Mouse (Mus musculus) midbrain, embryonic 13.5 days (tissue): ENCODE measurements around the gene Foxk1. TPM values are rescaled to one million over a fixed set of nuclear protein-coding genes. Genes with fewer than 3 reads are reported as not detected.
A peak's percentile ranks its signal among the peaks of the same experiment; 100 is the strongest.

Experiments
- ATAC-seq: fragments of 200-750 bp; cut with Nextera tagmentation; 2 replicates; pipeline ENCODE4 v1.8.0; 2017; ENCODE audit warnings: mild to moderate bottlenecking, moderate TSS enrichment, moderate library complexity
- H3K27ac ChIP-seq: fragments of 300-500 bp; sonication (generic); 2 replicates; pipeline ENCODE4 v1.5.1; 2015; ENCODE audit warnings: inconsistent platforms, mild to moderate bottlenecking, moderate library complexity
- H3K27me3 ChIP-seq: fragments of 300-500 bp; sonication (generic); 2 replicates; pipeline ENCODE4 v1.6.1; 2015; ENCODE audit warnings: mild to moderate bottlenecking, inconsistent platforms
- H3K36me3 ChIP-seq: fragments of 300-500 bp; sonication (generic); 2 replicates; pipeline ENCODE4 v1.6.1; 2015; ENCODE audit warnings: mild to moderate bottlenecking, inconsistent platforms
- H3K4me1 ChIP-seq: fragments of 300-500 bp; sonication (generic); replicated peaks from 2 replicates; pipeline ENCODE4 v1.6.1; 2015; ENCODE audit warnings: inconsistent platforms
- H3K4me2 ChIP-seq: fragments of 300-500 bp; sonication (generic); replicated peaks from 2 replicates; pipeline ENCODE4 v1.6.1; 2015; ENCODE audit warnings: moderate library complexity, mild to moderate bottlenecking, inconsistent platforms
- H3K4me3 ChIP-seq: fragments of 300-500 bp; sonication (generic); replicated peaks from 2 replicates; pipeline ENCODE4 v1.5.1; 2015; ENCODE audit warnings: mild to moderate bottlenecking, inconsistent platforms
- H3K9ac ChIP-seq: fragments of 300-500 bp; sonication (generic); replicated peaks from 2 replicates; pipeline ENCODE4 v1.6.1; 2015; ENCODE audit warnings: mild to moderate bottlenecking, inconsistent platforms
- H3K9me3 ChIP-seq: fragments of 300-500 bp; sonication (generic); 2 replicates; pipeline ENCODE4 v1.6.1; 2016; ENCODE audit warnings: mild to moderate bottlenecking, inconsistent platforms
- WGBS: fragments of 180-500 bp; shearing (Covaris S2); methylation state at CpG from one replicate; pipeline ENCODE4 v1.1.7; 2015; 5-methylcytosine and 5-hydroxymethylcytosine counted together
- polyA plus RNA-seq: library from polyadenylated mRNA; unstranded; fragments of >200 nt; fragmentation: Nextera tagmentation; extraction: Ambion mirVana; gene quantifications from 2 replicates; pipeline ENCODE4 v1.2.1, GENCODE M21; 2015

The Foxk1 gene
- polyA plus RNA-seq, 1 experiment from 2014 or later = 5.1 TPM

DNA sequence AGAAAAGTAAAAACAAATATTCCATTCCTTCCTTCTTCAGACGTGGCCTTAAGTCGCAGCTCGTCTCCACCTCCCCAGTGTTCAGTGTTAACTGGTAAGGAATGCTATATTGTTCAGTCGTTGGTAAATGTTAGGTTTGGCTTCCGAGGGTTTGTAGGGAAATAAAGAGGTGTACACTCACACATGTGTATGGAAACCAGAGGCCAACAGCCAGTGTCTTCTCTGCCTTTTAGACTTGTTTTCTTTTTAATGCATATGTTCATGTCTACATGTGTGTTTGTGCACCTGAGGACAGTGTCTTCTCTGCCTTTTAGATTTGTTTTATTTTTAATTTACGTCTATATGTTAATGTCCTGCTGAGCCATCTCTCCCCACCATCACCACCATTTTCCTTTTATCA, 29.1 kb upstream of the Foxk1 start:
- Histone ChIP-seq H3K4me2 (no peak overlapping the region), H3K9ac (no peak overlapping the region), H3K4me1 (peaks cover 38% of the 10 kb centered on the region), H3K9me3 (no peaks in the 10 kb centered on the region), H3K4me3 (no peak overlapping the region), H3K36me3 (no peaks in the 10 kb centered on the region), H3K27ac (peak overlapping the region; percentile 92), H3K27me3 (no peaks in the 10 kb centered on the region)
- 8% methylated on average over 6 of the region's 6 CpGs for WGBS
- ATAC-seq = no peak

DNA sequence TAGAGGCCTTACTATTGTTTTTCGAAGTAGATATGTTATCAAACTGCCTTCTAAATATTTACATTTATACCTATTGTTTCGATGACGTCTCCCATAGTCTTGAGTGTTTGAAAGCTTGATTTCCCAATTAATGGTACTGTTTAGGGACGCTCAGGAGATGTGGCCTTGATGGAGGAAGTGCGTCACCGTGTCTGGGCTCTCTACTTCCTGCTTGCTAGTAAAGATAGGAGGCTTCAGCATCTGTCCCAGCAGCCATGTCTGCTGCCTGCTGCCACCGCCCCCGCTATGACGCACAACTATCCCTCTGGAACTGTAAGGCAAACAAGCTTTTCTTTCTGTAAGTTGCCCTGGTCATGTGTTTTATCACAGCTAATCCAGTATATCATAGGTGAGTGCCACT, 27.0 kb upstream of the Foxk1 start:
- WGBS = 97% methylated on average over 9 of the region's 9 CpGs
- Histone ChIP-seq H3K4me1 (peaks cover 26% of the 10 kb centered on the region), H3K9ac (no peak overlapping the region), H3K27ac (no peak overlapping the region), H3K4me3 (no peak overlapping the region), H3K27me3 (no peaks in the 10 kb centered on the region), H3K4me2 (no peak overlapping the region), H3K9me3 (no peaks in the 10 kb centered on the region), H3K36me3 (no peaks in the 10 kb centered on the region)
- no peak for ATAC-seq

DNA sequence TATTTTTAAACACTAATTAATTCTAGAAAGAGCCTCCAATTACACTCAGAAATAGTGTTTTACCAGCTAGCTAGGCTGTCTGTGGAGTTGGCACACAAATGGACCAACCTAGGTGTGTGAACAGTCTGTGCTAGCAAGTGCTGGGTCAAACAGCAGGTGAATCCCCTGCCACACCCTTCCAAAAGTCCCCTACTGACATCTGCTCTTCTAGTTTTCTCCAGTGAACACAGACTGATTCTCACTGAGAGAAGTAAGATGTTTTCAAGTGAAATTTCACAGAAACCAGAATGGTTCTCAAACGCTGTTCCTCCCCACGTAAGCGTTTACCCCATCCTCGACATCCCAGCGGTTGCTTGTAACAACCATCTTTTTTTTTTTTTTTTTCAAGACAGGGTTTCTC, 25.7 kb upstream of the Foxk1 start:
- Histone ChIP-seq H3K4me2 (no peak overlapping the region), H3K36me3 (no peaks in the 10 kb centered on the region), H3K4me1 (peaks cover 26% of the 10 kb centered on the region), H3K9me3 (no peaks in the 10 kb centered on the region), H3K27ac (no peak overlapping the region), H3K27me3 (no peaks in the 10 kb centered on the region), H3K4me3 (no peak overlapping the region), H3K9ac (no peak overlapping the region)
- 98% methylated on average over 5 of the region's 5 CpGs for WGBS
- no peak for ATAC-seq

DNA sequence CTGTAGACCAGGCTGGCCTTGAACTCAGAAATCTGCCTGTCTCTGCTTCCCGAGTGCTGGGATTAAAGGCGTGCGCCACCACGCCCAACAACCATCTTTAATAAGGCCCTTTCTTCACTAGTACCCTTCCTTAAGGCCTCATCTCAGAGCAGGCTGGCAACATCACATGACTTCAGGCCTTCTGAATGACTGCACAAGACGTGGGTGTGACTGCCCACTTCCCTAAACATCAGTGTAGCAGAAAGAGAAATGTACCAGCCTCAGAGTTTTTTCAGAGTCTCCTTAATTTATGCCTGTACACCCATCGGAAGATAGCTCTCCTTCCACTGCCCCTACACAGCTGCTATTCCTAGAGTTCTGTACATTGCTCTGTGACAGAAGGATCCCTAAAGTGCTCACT, 25.2 kb upstream of the Foxk1 start:
- no peak for ATAC-seq
- Histone ChIP-seq H3K4me2 (no peak overlapping the region), H3K4me3 (no peak overlapping the region), H3K4me1 (peaks cover 21% of the 10 kb centered on the region), H3K9ac (no peak overlapping the region), H3K9me3 (no peaks in the 10 kb centered on the region), H3K36me3 (no peaks in the 10 kb centered on the region), H3K27me3 (no peaks in the 10 kb centered on the region), H3K27ac (no peak overlapping the region)
- WGBS = 84% methylated on average over 6 of the region's 6 CpGs

DNA sequence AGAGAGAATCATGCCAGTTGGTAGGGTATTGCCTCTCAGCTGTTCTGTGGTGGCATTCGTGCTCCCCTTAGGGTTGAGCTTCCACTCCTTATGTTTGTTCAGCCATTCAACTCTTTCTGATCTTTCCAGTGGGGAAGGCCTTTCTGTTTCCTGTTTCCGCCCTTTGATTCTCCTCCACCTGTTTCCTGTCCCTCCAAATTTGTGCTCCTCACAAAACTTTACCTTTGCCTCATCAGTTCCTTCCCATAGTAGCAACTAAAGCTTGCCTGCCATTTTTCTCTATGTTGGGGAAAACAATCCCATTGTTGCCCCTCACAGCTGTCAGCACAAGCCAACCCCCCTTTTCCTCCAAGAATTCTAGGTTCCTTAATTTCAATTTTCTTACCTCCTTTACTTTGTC, 23.2 kb upstream of the Foxk1 start:
- WGBS = 83% methylated on average over 2 of the region's 2 CpGs
- no peak for ATAC-seq

DNA sequence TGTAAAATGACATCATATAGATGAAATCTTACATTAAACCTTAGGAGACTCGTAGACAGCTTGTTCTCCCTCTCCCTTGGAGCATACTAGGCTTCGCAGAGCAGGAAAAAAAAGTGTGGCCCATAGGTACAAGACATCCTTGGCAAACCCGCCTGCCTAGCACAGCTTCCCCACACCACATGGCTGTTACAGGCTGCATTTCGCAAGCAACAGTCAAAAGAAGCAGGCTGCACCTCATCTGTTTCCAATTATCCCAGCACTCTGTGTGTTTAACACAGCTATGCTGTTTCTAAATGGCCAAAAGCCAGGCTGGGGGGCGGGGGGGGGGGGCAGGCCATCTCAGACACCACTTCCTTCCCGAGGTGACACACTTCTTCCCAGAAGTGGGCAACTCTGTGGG, 20.8 kb upstream of the Foxk1 start:
- Histone ChIP-seq H3K27me3 (no peaks in the 10 kb centered on the region), H3K36me3 (no peaks in the 10 kb centered on the region), H3K4me2 (no peak overlapping the region), H3K9me3 (no peaks in the 10 kb centered on the region), H3K27ac (no peak overlapping the region), H3K4me3 (no peak overlapping the region), H3K4me1 (peaks cover 13% of the 10 kb centered on the region), H3K9ac (no peak overlapping the region)
- WGBS = 73% methylated on average over 6 of the region's 6 CpGs
- no peak for ATAC-seq

More for the DNA sequence above, 23.2 kb upstream of the Foxk1 start:
- H3K4me3 ChIP-seq = no peak overlapping the region
- no peaks in the 10 kb centered on the region for H3K27me3 ChIP-seq
- no peaks in the 10 kb centered on the region for H3K36me3 ChIP-seq
- no peak overlapping the region for H3K9ac ChIP-seq
- 0 out of 2 replicates have a peak, but pooled peaks cover 2% of the 10 kb centered on the region for H3K4me1 ChIP-seq
- H3K9me3 ChIP-seq = no peaks in the 10 kb centered on the region
- H3K27ac ChIP-seq = no peak overlapping the region
- H3K4me2 ChIP-seq = no peak overlapping the region

DNA sequence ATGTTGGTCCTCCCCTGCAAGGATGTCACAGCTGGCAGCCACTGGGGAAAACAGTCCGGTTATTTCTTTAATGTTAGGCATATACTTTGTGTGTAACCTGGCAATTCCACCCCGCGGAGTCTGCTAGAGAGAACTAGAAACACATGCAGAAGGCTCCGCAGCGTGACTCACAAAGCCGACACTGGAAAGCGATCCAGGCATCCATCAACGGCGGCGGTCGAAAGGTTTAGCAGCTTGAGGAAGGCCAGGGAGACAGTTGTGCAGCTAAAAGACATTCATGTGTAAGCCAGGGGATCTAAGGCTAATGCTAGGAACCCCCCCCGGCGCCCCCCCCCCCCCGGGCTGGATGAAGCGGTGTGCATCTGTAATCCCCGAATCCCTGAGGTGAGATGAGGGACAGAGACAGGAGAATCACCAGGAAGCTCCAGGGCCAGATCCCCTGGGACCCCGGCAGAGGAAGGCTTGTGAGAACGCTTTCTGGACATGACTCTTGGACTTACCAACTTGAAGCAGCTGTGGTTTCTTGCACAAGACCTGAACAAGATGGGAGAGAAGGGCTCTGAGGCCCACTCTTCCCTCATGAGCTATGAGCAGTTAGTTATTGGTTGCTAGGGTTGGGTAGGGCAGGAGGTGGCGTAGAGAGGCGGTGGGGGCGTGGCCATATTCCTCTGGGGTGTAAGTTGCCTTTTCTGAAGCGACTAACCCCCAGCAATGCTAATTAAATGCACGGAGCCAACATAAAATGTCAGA, 16.2 kb upstream of the Foxk1 start:
- peaks cover 33% of the 10 kb centered on the region for H3K4me1 ChIP-seq
- peak overlapping the region; percentile 29; the same call in 1 of the 2 replicates for H3K4me2 ChIP-seq
- WGBS = 19% methylated on average over 23 of the region's 23 CpGs
- H3K27me3 ChIP-seq = no peaks in the 10 kb centered on the region
- peak overlapping the region; percentile 68 for H3K27ac ChIP-seq
- no peaks in the 10 kb centered on the region for H3K9me3 ChIP-seq
- no peak for ATAC-seq
- H3K9ac ChIP-seq = peak overlapping the region; percentile 48
- no peak overlapping the region for H3K4me3 ChIP-seq
- H3K36me3 ChIP-seq = no peaks in the 10 kb centered on the region

DNA sequence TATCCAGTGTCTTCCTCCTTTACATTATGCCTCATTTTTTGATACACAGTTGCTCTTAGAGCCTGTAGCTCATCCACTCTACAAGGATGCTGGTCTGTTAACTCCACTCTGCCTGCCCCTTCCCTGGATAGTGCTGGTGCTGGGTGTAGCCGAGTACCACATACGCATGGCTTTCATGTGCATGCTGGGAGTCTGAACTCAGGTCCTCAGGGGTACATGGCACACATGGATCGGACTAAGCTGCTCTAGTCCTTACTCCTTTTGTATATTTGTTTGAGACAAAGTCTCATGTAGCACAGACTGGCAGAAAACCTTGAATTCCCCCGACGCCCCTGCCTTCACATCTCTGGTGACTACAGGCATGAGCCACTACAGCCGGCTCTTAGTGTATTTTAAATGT, 15.0 kb upstream of the Foxk1 start:
- H3K9me3 ChIP-seq = no peaks in the 10 kb centered on the region
- peaks cover 34% of the 10 kb centered on the region for H3K4me1 ChIP-seq
- H3K4me3 ChIP-seq = no peak overlapping the region
- no peaks in the 10 kb centered on the region for H3K27me3 ChIP-seq
- ATAC-seq = peak; percentile 55
- H3K9ac ChIP-seq = peak overlapping the region; percentile 43; the same call in 1 of the 2 replicates
- H3K4me2 ChIP-seq = 0 out of 2 replicates have a peak overlapping the region, but pooled peaks have one; percentile 10
- H3K36me3 ChIP-seq = no peaks in the 10 kb centered on the region
- WGBS = 31% methylated on average over 6 of the region's 6 CpGs
- H3K27ac ChIP-seq = peak overlapping the region; percentile 66

DNA sequence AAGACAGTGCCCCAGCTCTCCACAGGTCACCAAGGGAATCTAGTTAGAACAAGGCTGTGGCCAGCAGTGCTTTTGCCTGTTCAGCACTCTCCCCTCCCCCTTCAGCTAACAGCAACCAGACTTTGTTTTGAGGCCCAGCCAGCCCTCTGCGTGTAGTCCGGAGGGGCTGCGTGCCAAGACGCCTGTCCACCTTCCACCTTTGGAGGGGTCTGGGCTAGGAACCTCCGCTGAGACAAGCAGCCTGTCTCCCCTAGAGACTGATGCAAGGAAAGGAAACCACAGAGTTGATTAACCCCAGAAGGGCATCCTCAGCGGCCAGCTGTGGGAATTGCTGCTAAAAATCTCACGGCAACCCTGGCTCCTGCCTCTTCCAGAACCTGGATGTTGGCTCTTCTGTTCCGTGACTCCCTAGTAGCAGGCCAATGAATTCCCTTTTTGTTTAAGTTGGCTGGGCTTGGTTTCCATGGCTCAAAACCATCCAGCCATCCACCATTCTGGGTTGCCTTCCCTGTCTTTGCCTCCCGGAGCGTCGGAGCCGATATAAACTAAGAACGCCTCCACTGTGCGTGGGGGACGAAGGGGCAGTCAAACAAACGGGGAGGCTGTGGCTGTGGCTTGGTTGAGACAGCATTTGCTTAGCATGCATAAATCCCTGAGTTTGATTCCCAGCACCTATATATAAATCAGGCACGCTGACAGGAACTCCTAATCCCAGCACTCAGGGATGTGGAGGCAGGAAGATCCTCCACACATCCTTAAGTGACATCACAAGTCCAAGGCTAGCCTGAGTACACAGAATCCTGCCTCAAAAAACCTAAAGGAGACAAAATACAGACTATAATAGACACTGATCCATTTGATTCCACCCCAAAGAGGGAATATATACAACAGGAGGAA, 14.3 kb upstream of the Foxk1 start:
- Histone ChIP-seq H3K4me1 (peaks cover 41% of the 10 kb centered on the region), H3K9me3 (no peaks in the 10 kb centered on the region), H3K27ac (peak overlapping the region; percentile 66), H3K9ac (peak overlapping the region; percentile 43), H3K27me3 (no peaks in the 10 kb centered on the region), H3K4me3 (no peak overlapping the region), H3K36me3 (no peaks in the 10 kb centered on the region), H3K4me2 (0 out of 2 replicates have a peak overlapping the region, but pooled peaks have one; percentile 10)
- 30% methylated on average over 17 of the region's 17 CpGs for WGBS
- peak; percentile 83 for ATAC-seq

DNA sequence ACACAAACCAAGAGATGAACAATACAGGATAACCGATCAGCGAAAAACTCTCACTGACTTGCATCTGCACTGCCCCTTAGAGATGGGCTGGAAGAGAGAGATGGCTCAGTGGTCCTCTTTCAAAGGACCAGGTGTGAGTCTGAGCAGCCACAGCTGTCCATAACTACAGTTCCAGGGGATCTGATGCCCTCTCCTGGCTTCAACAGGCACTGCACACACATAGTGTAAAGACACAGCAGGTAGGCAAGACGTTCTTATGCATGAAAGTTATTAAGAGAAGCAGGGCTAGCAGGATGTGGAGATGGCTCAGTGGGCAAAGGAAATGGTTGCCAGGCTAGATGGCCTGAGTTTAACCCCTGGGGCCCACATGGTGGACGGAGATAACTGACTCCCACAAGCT, 13.6 kb upstream of the Foxk1 start:
- no peak overlapping the region for H3K4me2 ChIP-seq
- no peaks in the 10 kb centered on the region for H3K36me3 ChIP-seq
- no peaks in the 10 kb centered on the region for H3K9me3 ChIP-seq
- no peak for ATAC-seq
- WGBS = 77% methylated on average over 4 of the region's 4 CpGs
- no peaks in the 10 kb centered on the region for H3K27me3 ChIP-seq
- H3K4me1 ChIP-seq = peaks cover 45% of the 10 kb centered on the region
- H3K9ac ChIP-seq = no peak overlapping the region
- H3K27ac ChIP-seq = peak overlapping the region; percentile 66
- H3K4me3 ChIP-seq = no peak overlapping the region

DNA sequence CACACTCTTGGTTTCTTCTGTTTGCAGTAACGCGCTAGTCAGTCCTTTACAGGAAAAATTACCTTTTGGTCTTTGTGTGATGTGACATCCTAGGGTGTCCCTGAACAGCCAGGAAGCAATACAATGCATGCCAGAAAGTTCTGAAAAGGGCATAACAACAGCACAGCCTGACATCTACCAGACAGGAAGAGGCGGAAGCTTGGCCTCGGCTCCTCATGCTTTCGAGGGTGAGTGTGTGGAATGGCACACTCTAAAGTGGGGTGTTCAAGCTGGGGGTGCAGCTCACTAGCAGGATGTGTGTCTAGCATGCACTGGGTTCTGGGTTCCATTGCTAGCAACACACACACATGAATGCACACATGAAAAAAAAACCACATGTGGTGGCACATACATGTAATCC, 9.6 kb upstream of the Foxk1 start:
- H3K27ac ChIP-seq = 0 out of 2 replicates have a peak overlapping the region, but pooled peaks have one; percentile 27

DNA sequence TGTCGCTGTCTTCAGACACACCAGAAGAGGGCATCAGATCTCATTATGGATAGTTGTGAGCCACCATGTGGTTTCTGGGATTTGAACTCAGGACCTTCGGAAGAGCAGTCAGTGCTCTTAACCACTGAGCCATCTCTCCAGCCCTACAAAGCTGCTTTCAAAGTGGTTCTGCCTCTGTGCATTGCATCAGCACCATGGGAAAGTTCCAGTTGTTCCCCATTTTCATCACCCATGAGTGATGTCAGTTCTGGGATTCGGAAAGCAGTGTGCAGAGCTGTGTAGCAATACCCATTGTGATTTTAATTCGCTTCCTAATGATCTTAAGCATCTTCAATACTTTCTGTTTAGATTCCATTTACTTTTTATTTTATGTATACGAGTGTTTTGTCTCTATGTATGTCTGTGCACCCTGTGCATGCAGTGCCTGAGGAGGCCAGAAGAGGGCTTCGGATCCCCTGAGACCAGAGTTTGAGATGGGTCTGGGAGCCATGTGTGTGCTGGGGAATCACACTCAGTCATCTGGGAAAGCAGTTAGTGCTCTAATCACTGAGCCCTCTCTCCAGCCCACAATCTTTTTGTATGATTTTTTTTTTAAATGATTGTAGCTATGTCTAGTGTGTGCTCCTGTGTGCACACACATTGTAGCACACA, 6.6 kb upstream of the Foxk1 start:
- Histone ChIP-seq H3K4me3 (no peak overlapping the region), H3K27me3 (no peaks in the 10 kb centered on the region), H3K27ac (no peak overlapping the region), H3K4me1 (peaks cover 23% of the 10 kb centered on the region), H3K36me3 (no peaks in the 10 kb centered on the region), H3K9me3 (no peaks in the 10 kb centered on the region), H3K4me2 (no peak overlapping the region), H3K9ac (no peak overlapping the region)
- no peak for ATAC-seq
- WGBS = 92% methylated on average over 6 of the region's 6 CpGs

More for the DNA sequence above, 9.6 kb upstream of the Foxk1 start:
- Histone ChIP-seq H3K4me3 (no peak overlapping the region), H3K27me3 (no peaks in the 10 kb centered on the region), H3K36me3 (no peaks in the 10 kb centered on the region), H3K4me2 (no peak overlapping the region), H3K9ac (no peak overlapping the region), H3K9me3 (no peaks in the 10 kb centered on the region), H3K4me1 (peaks cover 32% of the 10 kb centered on the region)
- WGBS = 62% methylated on average over 5 of the region's 5 CpGs
- no peak for ATAC-seq
